Mouse (Mus musculus) gastrocnemius, postnatal 10 days (tissue): ENCODE results near the gene Ankrd34b. TPM values are rescaled to one million over a fixed set of nuclear protein-coding genes. Genes with fewer than 3 reads are reported as not detected.

Experiments used
- total RNA-seq, 2 experiments: library from RNA; stranded (reverse); gene quantifications; 2 replicates each; pipeline ENCODE4 v1.2.3; 2021

The Ankrd34b gene
- total RNA-seq, 2 experiments from 2014 or later = 0.07 TPM; not detected in 1

Other genes with a start within 250 kb of the Ankrd34b start
- gene Gm20379, start 119.9 kb upstream of the Ankrd34b start, total RNA-seq = not detected
- 1 to 10 TPM; 1.9 to 2.8 TPM for gene Dhfr, start 71.2 kb upstream of the Ankrd34b start, total RNA-seq
- 10 to 100 TPM in 1 of 2 experiments, 1 to 10 TPM in 1; 9.6 to 18.5 TPM for gene Msh3, start 70.9 kb upstream of the Ankrd34b start, total RNA-seq
- gene Fam151b, start 58.1 kb downstream of the Ankrd34b start, total RNA-seq = 1 to 10 TPM; 3.0 to 3.4 TPM
- 10 to 100 TPM; 10.8 to 18.0 TPM for gene Zfyve16, start 105.0 kb downstream of the Ankrd34b start, total RNA-seq
- not detected for gene Spz1, start 150.3 kb downstream of the Ankrd34b start, total RNA-seq
- gene Serinc5, start 185.2 kb downstream of the Ankrd34b start, total RNA-seq = 10 to 100 TPM; 21.2 to 26.8 TPM